Mouse (Mus musculus) CH12.LX (cell line): ENCODE results near the gene Ptpn6. TPM values are rescaled to one million over a fixed set of nuclear protein-coding genes. Genes with fewer than 3 reads are reported as not detected.

Experiments
- DNase-seq: peaks from one replicate; pipeline ENCODE4 v3.0.0-alpha.2; 2013; ENCODE audit errors: extremely low read depth
- H3K27ac ChIP-seq: 2 replicates; pipeline ENCODE4 v1.5.1; 2012; ENCODE audit warnings: low read depth, mild to moderate bottlenecking, control low read depth, moderate library complexity; ENCODE audit not compliant: insufficient read depth
- H3K27me3 ChIP-seq: replicated peaks from 2 replicates; pipeline ENCODE3; 2012; ENCODE audit warnings: inconsistent platforms
- H3K36me3 ChIP-seq, 2 experiments: replicated peaks in 1 of 2; 2 replicates each; pipeline versions ENCODE3 to v1.6.1; 2012; ENCODE audit warnings: inconsistent platforms in 1 of 2, low read length in 1 of 2, mild to moderate bottlenecking in 1 of 2, mixed read lengths in 1 of 2, moderate library complexity in 1 of 2; ENCODE audit not compliant: control insufficient read depth in 1 of 2, insufficient read depth in 1 of 2
- H3K4me1 ChIP-seq, 2 experiments: 2 replicates each; pipeline ENCODE4 v1.6.1; 2012; ENCODE audit warnings: inconsistent platforms in 1 of 2, moderate library complexity in 1 of 2; ENCODE audit not compliant: insufficient read depth in 2 of 2, control insufficient read depth in 1 of 2
- H3K4me2 ChIP-seq: 2 replicates; pipeline ENCODE4 v1.6.1; 2012; ENCODE audit warnings: low read depth, mild to moderate bottlenecking, control low read depth; ENCODE audit not compliant: poor library complexity, insufficient read depth, severe bottlenecking
- H3K4me3 ChIP-seq, 3 experiments: fragments of 150-350 bp in 1 of 3; sonication (generic) in 1 of 3; replicated peaks in 1 of 3; 2 replicates each; pipeline versions ENCODE3 to v1.5.1; 2011 to 2012; ENCODE audit warnings: low read depth in 2 of 3, low read length in 2 of 3, mild to moderate bottlenecking in 2 of 3, moderate library complexity in 2 of 3, control low read depth in 1 of 3, improper control_type of control experiment in 1 of 3, inconsistent platforms in 1 of 3, mixed read lengths in 1 of 3; ENCODE audit not compliant: poor library complexity in 1 of 3
- H3K79me2 ChIP-seq: replicated peaks from 2 replicates; pipeline ENCODE4 v1.6.1; 2012; ENCODE audit warnings: mild to moderate bottlenecking, moderate library complexity; ENCODE audit not compliant: control insufficient read depth, poor library complexity, insufficient read depth, severe bottlenecking; ENCODE audit errors: extremely low read depth
- H3K9ac ChIP-seq: 2 replicates; pipeline ENCODE4 v1.6.1; 2012; ENCODE audit warnings: low read depth, mild to moderate bottlenecking, control low read depth, moderate library complexity; ENCODE audit not compliant: insufficient read depth
- H3K9me3 ChIP-seq: replicated peaks from 2 replicates; pipeline ENCODE3; 2012; ENCODE audit warnings: low read length, inconsistent platforms, mixed read lengths
- CHD1 ChIP-seq: IDR thresholded peaks from 2 replicates; pipeline ENCODE4 v1.6.1; 2012; ENCODE audit warnings: low read depth, low read length, improper control_type of control experiment, inconsistent platforms
- E2F4 ChIP-seq: IDR thresholded peaks from 2 replicates; pipeline ENCODE4 v1.6.1; 2011; ENCODE audit warnings: low read depth, low read length, improper control_type of control experiment; ENCODE audit not compliant: insufficient replicate concordance
- ELF1 ChIP-seq: IDR thresholded peaks from 2 replicates; pipeline ENCODE4 v1.6.1; 2014; ENCODE audit warnings: low read depth, mild to moderate bottlenecking, inconsistent platforms, low read length, improper control_type of control experiment
- HCFC1 ChIP-seq: IDR thresholded peaks from 2 replicates; pipeline ENCODE4 v1.6.1; 2012; ENCODE audit warnings: low read depth, mild to moderate bottlenecking, inconsistent platforms, low read length, improper control_type of control experiment
- MAFK ChIP-seq: IDR thresholded peaks from 2 replicates; pipeline ENCODE4 v1.6.1; 2011; ENCODE audit warnings: low read length, improper control_type of control experiment; ENCODE audit not compliant: insufficient replicate concordance
- MEF2A ChIP-seq: IDR thresholded peaks from 2 replicates; pipeline ENCODE4 v1.6.1; 2014; ENCODE audit warnings: low read depth, mild to moderate bottlenecking, inconsistent platforms, low read length, improper control_type of control experiment, borderline replicate concordance
- NRF1 ChIP-seq: IDR thresholded peaks from 2 replicates; pipeline ENCODE4 v1.6.1; 2014; ENCODE audit warnings: low read depth, mild to moderate bottlenecking, inconsistent platforms, low read length, improper control_type of control experiment, moderate library complexity
- PAX5 ChIP-seq: IDR thresholded peaks from 2 replicates; pipeline ENCODE4 v1.6.1; 2012; ENCODE audit warnings: low read length, inconsistent platforms, mixed read lengths
- POLR2AphosphoS2 ChIP-seq: IDR thresholded peaks from 2 replicates; pipeline ENCODE4 v1.6.1; 2011; ENCODE audit warnings: low read depth, low read length, improper control_type of control experiment
- UBTF ChIP-seq: IDR thresholded peaks from 2 replicates; pipeline ENCODE4 v1.6.1; 2012; ENCODE audit warnings: low read depth, mild to moderate bottlenecking, inconsistent platforms, low read length, improper control_type of control experiment, moderate library complexity
- USF2 ChIP-seq: conservative IDR thresholded peaks from 2 replicates; pipeline ENCODE4 v1.6.1; 2011; ENCODE audit warnings: low read depth, low read length, improper control_type of control experiment
- ZC3H11A ChIP-seq: IDR thresholded peaks from 2 replicates; pipeline ENCODE4 v1.6.1; 2012; ENCODE audit warnings: low read depth, mild to moderate bottlenecking, inconsistent platforms, low read length, improper control_type of control experiment
- ZKSCAN1 ChIP-seq: IDR thresholded peaks from 2 replicates; pipeline ENCODE4 v1.6.1; 2012; ENCODE audit warnings: low read depth, inconsistent platforms, low read length, improper control_type of control experiment, borderline replicate concordance
- dilution Hi-C: fragments of 300-500 bp; cut with MboI; formaldehyde crosslinking; loops from 2 replicates; pipeline ENCODE4 v1.14.3; 2020; ENCODE audit warnings: low sequenced_read_pairs; ENCODE audit not compliant: extremely low pct_unique_long_range_greater_than_20kb, extremely low pct_ligation_motif_present
- in situ Hi-C: fragments of 300-500 bp; cut with MboI; formaldehyde crosslinking; loops from 3 replicates; pipeline ENCODE4 v1.14.3; 2019; ENCODE audit warnings: low sequenced_read_pairs, low pct_ligation_motif_present, low pct_unique_long_range_greater_than_20kb, mixed read lengths
- polyA plus RNA-seq: library from polyadenylated mRNA; unstranded; fragments of >175 nt; gene quantifications from 2 replicates; pipeline ENCODE4 v1.2.1, GENCODE M21; 2012; ENCODE audit warnings: low read depth; ENCODE audit not compliant: insufficient read length
- total RNA-seq, 2 experiments: library from RNA; depleted of rRNA; stranded (reverse); fragments of 300-350 nt in 1 of 2; fragments of >200 nt in 1 of 2; gene quantifications; 2 replicates each; pipeline ENCODE4 v1.2.3; 2012 to 2014

Gene Ptpn6
- total and polyA plus RNA-seq, 3 experiments = 247 to 585 (median 300) TPM

- Histone ChIP-seq H3K79me2 (peaks cover 8% of the 10 kb centered on the region; the same call in 1 of the 2 replicates), H3K36me3 (peaks cover 3 to 37% of the 10 kb centered on the region in 2 experiments), H3K9ac (peak overlapping the region; percentile 95), H3K4me1 (peaks cover 5 to 39% of the 10 kb centered on the region in 2 experiments)
- in situ Hi-C loops = no loop called here
- no peak for TF ChIP-seq POLR2AphosphoS2
- no peak for TF ChIP-seq HCFC1
- TF ChIP-seq ELF1 = no peak
- no peak for TF ChIP-seq MAFK
- TF ChIP-seq UBTF = no peak
- TF ChIP-seq MEF2A = no peak
- TF ChIP-seq ZC3H11A = no peak
- no peak for TF ChIP-seq E2F4
- TF ChIP-seq ZKSCAN1 = no peak
- TF ChIP-seq USF2 = no peak
- TF ChIP-seq, all 38 proteins: peak for 0
- no peak for DNase-seq
- Histone ChIP-seq H3K4me3 (peak overlapping the region; percentile 66 to 95 (median 66)), H3K27me3 (no peaks in the 10 kb centered on the region), H3K9me3 (no peaks in the 10 kb centered on the region), H3K4me2 (peak overlapping the region; percentile 79), H3K27ac (no peak overlapping the region)
- dilution Hi-C loops = no loop called here
Observed at GRCm38 (mm10) chr6:124755306-124755705, 16.8 kb upstream of the Ptpn6 start.

GRCm38 (mm10) chr6:124753861-124754260 lies 15.3 kb upstream of the Ptpn6 start:
- peaks cover 5 to 35% of the 10 kb centered on the region in 2 experiments for H3K4me1 ChIP-seq
- TF ChIP-seq UBTF (no peak), E2F4 (no peak), NRF1 (no peak), CHD1 (no peak)
- TF ChIP-seq, all 38 proteins: peak for 0
- Histone ChIP-seq H3K9ac (no peak overlapping the region), H3K36me3 (peaks cover 3 to 41% of the 10 kb centered on the region in 2 experiments), H3K4me3 (no peak overlapping the region), H3K9me3 (no peaks in the 10 kb centered on the region), H3K27me3 (no peaks in the 10 kb centered on the region), H3K4me2 (no peak overlapping the region), H3K79me2 (peaks cover 8% of the 10 kb centered on the region; the same call in 1 of the 2 replicates), H3K27ac (no peak overlapping the region)
- in situ Hi-C loops (no loop called here), dilution Hi-C loops (no loop called here)
- DNase-seq = no peak

GRCm38 (mm10) chr6:124750405-124750804 lies 11.9 kb upstream of the Ptpn6 start:
- dilution Hi-C loops = no loop called here

More at GRCm38 (mm10) chr6:124750405-124750804, 11.9 kb upstream of the Ptpn6 start:
- in situ Hi-C loops = no loop called here
- H3K4me2 ChIP-seq = no peak overlapping the region
- peaks cover 20 to 63% of the 10 kb centered on the region in 2 experiments for H3K36me3 ChIP-seq
- no peak overlapping the region for H3K4me3 ChIP-seq
- H3K27me3 ChIP-seq = no peaks in the 10 kb centered on the region
- H3K9ac ChIP-seq = no peak overlapping the region
- H3K79me2 ChIP-seq = peaks cover 5% of the 10 kb centered on the region; the same call in 1 of the 2 replicates
- no peak for DNase-seq
- H3K4me1 ChIP-seq = peaks cover 4 to 22% of the 10 kb centered on the region in 2 experiments
- H3K27ac ChIP-seq = no peak overlapping the region
- no peak for TF ChIP-seq PAX5
- no peak for TF ChIP-seq E2F4
- H3K9me3 ChIP-seq = no peaks in the 10 kb centered on the region
